Mouse (Mus musculus): ENCODE measurements around the gene Ltb4r2. TPM values are rescaled to one million over a fixed set of nuclear protein-coding genes. Genes with fewer than 3 reads are reported as not detected.

Gene Ltb4r2
- polyA plus RNA-seq (2015; fragmentation: Nextera tagmentation; extraction: Ambion mirVana) = 0.25 and 0.35 TPM in 2 replicates

- Histone ChIP-seq H3K4me3 (peak within 1 kb of the TSS; percentile 54), H3K9me3 (no peaks in the 10 kb centered on the region), H3K4me2 (peak within 1 kb of the TSS; percentile 98), H3K27me3 (peaks cover 30% of the 10 kb centered on the region), H3K9ac (peak within 1 kb of the TSS; percentile 78), H3K36me3 (no peaks in the 10 kb centered on the region), H3K4me1 (peaks cover 28% of the 10 kb centered on the region), H3K27ac (peak within 1 kb of the TSS; percentile 45)
- 76% methylated on average over 6 of the region's 6 CpGs for WGBS
- ATAC-seq (ENCODE audit: borderline replicate concordance, extremely low read depth, low FRiP score, low TSS enrichment) = no peak
Measured at GRCm38 (mm10) chr14:55761163-55761562, at the start of gene Ltb4r2. Gene Ltb4r2 (plus strand): TSS chr14:55761428.

- H3K27ac ChIP-seq = no peak overlapping the region
- no peaks in the 10 kb centered on the region for H3K9me3 ChIP-seq
- WGBS = 76% methylated on average over 7 of the region's 7 CpGs
- no peak for ATAC-seq (ENCODE audit: borderline replicate concordance, extremely low read depth, low FRiP score, low TSS enrichment)
- H3K9ac ChIP-seq = no peak overlapping the region
- H3K4me1 ChIP-seq = peaks cover 19% of the 10 kb centered on the region
- peaks cover 5% of the 10 kb centered on the region for H3K27me3 ChIP-seq
- no peak overlapping the region for H3K4me3 ChIP-seq
- H3K4me2 ChIP-seq = no peak overlapping the region
- H3K36me3 ChIP-seq = no peaks in the 10 kb centered on the region
Measured at GRCm38 (mm10) chr14:55711786-55712185, 49.4 kb upstream of the Ltb4r2 start.

GRCm38 (mm10) chr14:55713007-55713728 lies 48.1 kb upstream of the Ltb4r2 start:
- Histone ChIP-seq H3K9ac (0 out of 2 replicates have a peak overlapping the region, but pooled peaks have one; percentile 23), H3K4me3 (peak overlapping the region; percentile 24), H3K27me3 (peaks cover 5% of the 10 kb centered on the region), H3K4me1 (peaks cover 19% of the 10 kb centered on the region), H3K4me2 (peak overlapping the region; percentile 54), H3K9me3 (no peaks in the 10 kb centered on the region), H3K36me3 (peaks cover 12% of the 10 kb centered on the region), H3K27ac (peak overlapping the region; percentile 67)
- ATAC-seq (ENCODE audit: borderline replicate concordance, extremely low read depth, low FRiP score, low TSS enrichment) = peak; percentile 57; the same call in 1 of the 2 replicates
- 12% methylated on average over 25 of the region's 25 CpGs for WGBS

- 0 out of 2 replicates have a peak, but pooled peaks have one; percentile 15 for ATAC-seq (ENCODE audit: borderline replicate concordance, extremely low read depth, low FRiP score, low TSS enrichment)
- Histone ChIP-seq H3K36me3 (peaks cover 17% of the 10 kb centered on the region), H3K9me3 (no peaks in the 10 kb centered on the region), H3K4me3 (peak within 1 kb of the TSS; percentile 24), H3K27me3 (peaks cover 5% of the 10 kb centered on the region), H3K4me2 (peak within 1 kb of the TSS; percentile 54), H3K27ac (peak within 1 kb of the TSS; percentile 67), H3K9ac (0 out of 2 replicates have a peak within 1 kb of the TSS, but pooled peaks have one; percentile 23), H3K4me1 (peaks cover 19% of the 10 kb centered on the region)
- 23% methylated on average over 4 of the region's 4 CpGs for WGBS
Measured at GRCm38 (mm10) chr14:55713729-55714122, 47.5 kb upstream of the Ltb4r2 start, which contains the start of gene Tgm1. Gene Tgm1 (minus strand): TSS chr14:55713926.

- Histone ChIP-seq H3K27me3 (peaks cover 5% of the 10 kb centered on the region), H3K27ac (no peak overlapping the region), H3K9me3 (no peaks in the 10 kb centered on the region), H3K4me3 (no peak overlapping the region), H3K4me1 (peaks cover 19% of the 10 kb centered on the region), H3K4me2 (no peak overlapping the region), H3K9ac (no peak overlapping the region), H3K36me3 (peaks cover 20% of the 10 kb centered on the region)
- no peak for ATAC-seq (ENCODE audit: borderline replicate concordance, extremely low read depth, low FRiP score, low TSS enrichment)
- WGBS = 24% methylated on average over 6 of the region's 6 CpGs
Measured at GRCm38 (mm10) chr14:55714893-55715292, 46.3 kb upstream of the Ltb4r2 start.

GRCm38 (mm10) chr14:55716271-55716670 lies 45.0 kb upstream of the Ltb4r2 start:
- H3K9ac ChIP-seq = no peak overlapping the region
- H3K4me2 ChIP-seq = no peak overlapping the region
- H3K27ac ChIP-seq = no peak overlapping the region
- H3K9me3 ChIP-seq = no peaks in the 10 kb centered on the region
- WGBS = 88% methylated on average over 6 of the region's 6 CpGs
- no peak overlapping the region for H3K4me3 ChIP-seq
- no peak for ATAC-seq (ENCODE audit: borderline replicate concordance, extremely low read depth, low FRiP score, low TSS enrichment)
- H3K27me3 ChIP-seq = peaks cover 5% of the 10 kb centered on the region
- peaks cover 22% of the 10 kb centered on the region for H3K36me3 ChIP-seq
- H3K4me1 ChIP-seq = peaks cover 25% of the 10 kb centered on the region

GRCm38 (mm10) chr14:55716884-55717283 lies 44.3 kb upstream of the Ltb4r2 start:
- Histone ChIP-seq H3K27me3 (peaks cover 5% of the 10 kb centered on the region), H3K9me3 (no peaks in the 10 kb centered on the region), H3K4me2 (no peak overlapping the region), H3K4me1 (peaks cover 27% of the 10 kb centered on the region), H3K36me3 (peaks cover 22% of the 10 kb centered on the region), H3K9ac (no peak overlapping the region), H3K4me3 (no peak overlapping the region), H3K27ac (no peak overlapping the region)
- ATAC-seq (ENCODE audit: borderline replicate concordance, extremely low read depth, low FRiP score, low TSS enrichment) = no peak
- WGBS = 75% methylated on average over 8 of the region's 8 CpGs

GRCm38 (mm10) chr14:55719737-55720136 lies 41.5 kb upstream of the Ltb4r2 start:
- Histone ChIP-seq H3K9ac (no peak overlapping the region), H3K4me3 (no peak overlapping the region), H3K27me3 (no peaks in the 10 kb centered on the region), H3K36me3 (peaks cover 22% of the 10 kb centered on the region), H3K4me2 (no peak overlapping the region), H3K4me1 (peaks cover 22% of the 10 kb centered on the region; the same call in 1 of the 2 replicates), H3K27ac (no peak overlapping the region), H3K9me3 (no peaks in the 10 kb centered on the region)
- 84% methylated on average over 6 of the region's 6 CpGs for WGBS
- ATAC-seq (ENCODE audit: borderline replicate concordance, extremely low read depth, low FRiP score, low TSS enrichment) = no peak

- Histone ChIP-seq H3K9me3 (no peaks in the 10 kb centered on the region), H3K27me3 (no peaks in the 10 kb centered on the region), H3K27ac (no peak overlapping the region), H3K4me2 (no peak overlapping the region), H3K4me1 (peaks cover 15% of the 10 kb centered on the region; the same call in 1 of the 2 replicates), H3K9ac (no peak overlapping the region), H3K36me3 (peaks cover 22% of the 10 kb centered on the region), H3K4me3 (no peak overlapping the region)
- whole genome bisulfite sequencing = 88% methylated on average over 12 of the region's 12 CpGs
- no peak for ATAC-seq (ENCODE audit: borderline replicate concordance, extremely low read depth, low FRiP score, low TSS enrichment)
Measured at GRCm38 (mm10) chr14:55720666-55721065, 40.6 kb upstream of the Ltb4r2 start.

- H3K36me3 ChIP-seq = peaks cover 22% of the 10 kb centered on the region
- no peak for ATAC-seq (ENCODE audit: borderline replicate concordance, extremely low read depth, low FRiP score, low TSS enrichment)
- H3K4me2 ChIP-seq = peak overlapping the region; percentile 72
- H3K4me1 ChIP-seq = peaks cover 15% of the 10 kb centered on the region; the same call in 1 of the 2 replicates
- H3K9ac ChIP-seq = no peak overlapping the region
- H3K27ac ChIP-seq = no peak overlapping the region
- H3K9me3 ChIP-seq = no peaks in the 10 kb centered on the region
- H3K27me3 ChIP-seq = no peaks in the 10 kb centered on the region
- WGBS = 69% methylated on average over 6 of the region's 6 CpGs
- H3K4me3 ChIP-seq = peak overlapping the region; percentile 84
Measured at GRCm38 (mm10) chr14:55721076-55721475, 40.2 kb upstream of the Ltb4r2 start.

GRCm38 (mm10) chr14:55721700-55722437 lies 39.4 kb upstream of the Ltb4r2 start, which contains the start of gene Rabggta:
Gene Rabggta (minus strand): TSS chr14:55722263.
- no peaks in the 10 kb centered on the region for H3K27me3 ChIP-seq
- peaks cover 15% of the 10 kb centered on the region; the same call in 1 of the 2 replicates for H3K4me1 ChIP-seq
- peak; percentile 95 for ATAC-seq (ENCODE audit: borderline replicate concordance, extremely low read depth, low FRiP score, low TSS enrichment)
- H3K27ac ChIP-seq = peak within 1 kb of the TSS; percentile 89
- peak within 1 kb of the TSS; percentile 72 for H3K4me2 ChIP-seq
- H3K4me3 ChIP-seq = peak within 1 kb of the TSS; percentile 84
- H3K36me3 ChIP-seq = peaks cover 22% of the 10 kb centered on the region
- H3K9me3 ChIP-seq = no peaks in the 10 kb centered on the region
- peak within 1 kb of the TSS; percentile 68 for H3K9ac ChIP-seq
- WGBS = under 1% methylated on average over 47 of the region's 50 CpGs
